ENCODE assay signal across 19 mouse cellular contexts in genomic region chr9:20712934-20713477, GRCm38 (mm10). TPM values are rescaled to one million over a fixed set of nuclear protein-coding genes. Genes with fewer than 3 reads are reported as not detected.
DNase-seq lines count a peak whose midpoint lies in the region; ATAC-seq and TF ChIP-seq lines count a peak whose summit lies in the region.
"Had no signal": no experiment of that assay in that cellular context is flagged by ENCODE, and none has a peak within 500 bp of the region (broad histone marks: within the 10 kb centered on the region; RNA-seq: fewer than 3 reads in every experiment).

No protein-coding gene starts in this region.

- no peak for TF ChIP-seq POLR2A in cortical plate, adult 2 months (IDR thresholded peaks at IDR 0.05; ENCODE audit: extremely low read depth, insufficient read depth, low read length)

- peaks cover 54% of the 10 kb centered on the region for H3K36me3 ChIP-seq in hindbrain, embryonic 10.5 days
- peaks cover 4% of the 10 kb centered on the region; the same call in 1 of the 2 replicates for H3K36me3 ChIP-seq in midbrain, embryonic 12.5 days
- H3K36me3 ChIP-seq: heart, embryonic 12.5 days; liver, embryonic 12.5 days; stomach, embryonic 15.5 days had no signal

- 0 out of 2 replicates have a peak overlapping the region, but pooled peaks have one; percentile 17 for H3K9ac ChIP-seq in midbrain, embryonic 12.5 days (replicated peaks)
- H3K9ac ChIP-seq: heart, embryonic 12.5 days; liver, embryonic 12.5 days; stomach, embryonic 15.5 days had no signal

- TF ChIP-seq CTCF in cortical plate, adult 2 months (IDR thresholded peaks at IDR 0.05; ENCODE audit: extremely low read depth, insufficient read depth, low read length), result no peak

- ATAC-seq in midbrain, embryonic 12.5 days (ENCODE audit: low FRiP score, low read depth), result peak; percentile 41
- ATAC-seq: CD4-positive, CD25-positive, alpha-beta regulatory T cell, adult 4 months; liver, embryonic 12.5 days had no signal

- H3K27me3 ChIP-seq in hindbrain, embryonic 10.5 days (ENCODE audit: insufficient read depth, poor library complexity, severe bottlenecking), result no peaks in the 10 kb centered on the region
- no peaks in the 10 kb centered on the region for H3K27me3 ChIP-seq in midbrain, embryonic 12.5 days
- H3K27me3 ChIP-seq: stomach, embryonic 15.5 days had no signal

- DNase-seq in MN1 (ENCODE audit: low spot score), result peak; percentile 30
- no peak for DNase-seq in hindbrain, embryonic 10.5 days (ENCODE audit: low spot score)
- DNase-seq in spleen, postnatal 36 days (ENCODE audit: low spot score in 2 of 2), result no peak
- DNase-seq in kidney, adult 8-10 months, result no peak
- DNase-seq in adrenal gland, postnatal 25 days, result no peak
- no peak for DNase-seq in right cerebral cortex, postnatal 10 days (ENCODE audit: low spot score in 2 of 2)
- DNase-seq: cerebellum, adult 2 months; gastrocnemius, postnatal 25 days; heart, postnatal 4 days; kidney, adult 9 months; lung, postnatal 10 days; thymus, postnatal 14 days had no signal

- H3K4me1 ChIP-seq in cortical plate, adult 2 months (ENCODE audit: control insufficient read depth, insufficient read depth, low read length), result peaks cover 6% of the 10 kb centered on the region
- peaks cover 19% of the 10 kb centered on the region for H3K4me1 ChIP-seq in hindbrain, embryonic 10.5 days (replicated peaks)
- peaks cover 6% of the 10 kb centered on the region for H3K4me1 ChIP-seq in midbrain, embryonic 12.5 days
- H3K4me1 ChIP-seq: heart, embryonic 12.5 days; liver, embryonic 12.5 days; stomach, embryonic 15.5 days had no signal

- WGBS in hindbrain, embryonic 10.5 days, result 59% methylated on average over 5 of the region's 5 CpGs
- 59% methylated on average over 5 of the region's 5 CpGs for WGBS in midbrain, embryonic 12.5 days

- no peak overlapping the region for H3K4me3 ChIP-seq in cortical plate, adult 2 months (ENCODE audit: insufficient read depth, low read length)
- H3K4me3 ChIP-seq in hindbrain, embryonic 10.5 days, result no peak overlapping the region
- H3K4me3 ChIP-seq in midbrain, embryonic 12.5 days, result no peak overlapping the region
- H3K4me3 ChIP-seq: heart, embryonic 12.5 days; liver, embryonic 12.5 days; stomach, embryonic 15.5 days had no signal

- H3K9me3 ChIP-seq in hindbrain, embryonic 10.5 days, result peaks cover 3% of the 10 kb centered on the region; the same call in 1 of the 2 replicates
- H3K9me3 ChIP-seq in midbrain, embryonic 12.5 days, result 0 out of 2 replicates have a peak, but pooled peaks cover 4% of the 10 kb centered on the region
- H3K9me3 ChIP-seq: liver, embryonic 12.5 days; stomach, embryonic 15.5 days had no signal

- peak overlapping the region; percentile 66 for H3K27ac ChIP-seq in cortical plate, adult 2 months (ENCODE audit: insufficient read depth, low read length)
- H3K27ac ChIP-seq in hindbrain, embryonic 10.5 days, result peak overlapping the region; percentile 80
- H3K27ac ChIP-seq in midbrain, embryonic 12.5 days (replicated peaks), result peak overlapping the region; percentile 79
- H3K27ac ChIP-seq: liver, embryonic 12.5 days; stomach, embryonic 15.5 days had no signal

- H3K4me2 ChIP-seq in midbrain, embryonic 12.5 days (replicated peaks), result peak overlapping the region; percentile 19; the same call in 1 of the 2 replicates
- H3K4me2 ChIP-seq: heart, embryonic 12.5 days; liver, embryonic 12.5 days; stomach, embryonic 15.5 days had no signal

RNA-seq across cellular contexts. Expression of gene Olfm2, which starts 33.1 kb away (rescaled TPM):
- 202 and 204 TPM in 2 replicates for polyA plus RNA-seq in cortical plate, adult 2 months (2012; rRNA removed)
- 46.9 and 76.4 TPM in 2 replicates for polyA plus RNA-seq in hindbrain, embryonic 10.5 days (2016; fragmentation: Nextera tagmentation; extraction: Ambion mirVana)
- 40.8 and 42.9 TPM in 2 replicates for polyA plus RNA-seq in midbrain, embryonic 12.5 days (2016; fragmentation: Nextera tagmentation; extraction: Ambion mirVana)
- 0.46 and 0.52 TPM in 2 replicates for total RNA-seq in adrenal gland, postnatal 25 days (2021)
- total RNA-seq: megakaryocyte-erythroid progenitor cell, adult 5-6 weeks had no signal
